Mouse (Mus musculus) layer of hippocampus, adult 18-20 months (tissue): ENCODE results near the gene Prkcd. TPM values are rescaled to one million over a fixed set of nuclear protein-coding genes. Genes with fewer than 3 reads are reported as not detected.
"Not testable (repeated sequence)": the region's sequence is repeated elsewhere in the genome, so short reads cannot be mapped to it uniquely, and the experiment has no call there.

Experiments used
- DNase-seq, 2 experiments: peaks; one replicate each; pipeline ENCODE4 v3.0.0; 2022; ENCODE audit warnings: low spot score in 2 of 2
- total RNA-seq, 2 experiments: library from RNA; stranded (reverse); gene quantifications; 2 replicates each; pipeline ENCODE4 v1.2.3; 2021

Prkcd gene
- total RNA-seq, 2 experiments from 2014 or later: 31.5 to 38.1 TPM

GRCm38 (mm10) chr14:30609499-30609898 lies 16.5 kb downstream of the Prkcd start:
- DNase-seq: no peak

- DNase-seq: no peak
These were observed 17.8 kb downstream of the Prkcd start for GRCm38 (mm10) chr14:30608176-30608575.

DNA sequence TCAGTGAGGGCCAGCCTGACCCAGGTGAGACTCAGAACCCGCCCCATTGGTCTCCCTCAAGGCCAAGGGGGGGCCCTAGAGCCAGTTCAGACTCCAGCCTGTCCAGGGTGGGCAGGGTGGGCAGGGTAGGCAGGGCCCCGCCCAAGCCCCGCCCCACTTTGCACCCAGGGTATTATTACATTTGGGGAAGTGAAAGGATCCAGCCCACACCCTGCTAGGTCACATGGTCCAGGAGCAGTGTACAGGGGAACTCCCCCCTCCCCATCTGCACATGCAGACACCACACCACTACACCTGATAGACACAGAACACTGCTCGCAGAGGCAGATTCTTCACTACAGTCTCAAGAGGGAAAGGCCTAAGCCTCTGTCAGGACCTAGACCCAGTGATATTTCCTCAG lies 18.3 kb downstream of the Prkcd start:
- DNase-seq: no peak

DNA sequence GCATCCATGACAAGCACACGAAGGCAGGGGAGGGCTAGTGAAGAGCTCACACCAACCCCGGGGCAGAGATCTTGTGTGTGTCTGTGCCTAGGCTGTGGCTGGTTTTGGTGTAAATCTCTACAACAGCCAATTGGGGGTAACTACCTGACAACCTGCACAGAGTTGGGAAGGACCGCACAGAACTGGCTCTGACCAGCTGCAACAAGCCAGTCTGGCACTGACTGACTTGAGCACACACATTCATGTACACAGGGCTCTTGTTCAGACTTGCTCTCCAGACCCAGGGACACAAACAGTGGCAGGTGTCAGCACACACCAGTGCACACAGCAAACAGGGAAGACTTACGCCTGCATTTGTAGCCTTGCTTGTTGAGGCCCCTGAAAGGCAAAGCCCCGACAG lies 19.2 kb downstream of the Prkcd start:
- DNase-seq: no peak

DNA sequence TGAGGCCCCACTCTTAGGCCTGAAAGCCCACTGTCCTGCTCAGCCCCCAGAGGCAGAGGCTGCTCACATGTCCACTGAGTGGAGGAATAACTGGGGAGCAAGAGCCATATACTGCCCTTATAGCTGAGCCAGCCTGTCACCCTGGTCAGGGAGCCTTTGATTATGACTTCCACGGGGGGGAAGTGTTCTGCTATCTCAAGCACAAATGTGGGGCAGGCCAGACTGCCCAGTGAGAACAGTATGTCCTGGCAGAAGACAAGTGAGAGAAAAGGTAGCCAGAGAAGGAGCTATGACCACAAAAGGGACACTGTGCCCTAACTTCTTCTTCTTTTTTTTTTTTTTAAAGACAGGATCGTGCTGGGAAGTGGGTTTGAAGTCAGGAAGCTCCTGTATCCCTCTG lies 28.9 kb downstream of the Prkcd start:
- no peak for DNase-seq

GRCm38 (mm10) chr14:30596407-30596806 lies 29.6 kb downstream of the Prkcd start:
- no peak for DNase-seq

DNA sequence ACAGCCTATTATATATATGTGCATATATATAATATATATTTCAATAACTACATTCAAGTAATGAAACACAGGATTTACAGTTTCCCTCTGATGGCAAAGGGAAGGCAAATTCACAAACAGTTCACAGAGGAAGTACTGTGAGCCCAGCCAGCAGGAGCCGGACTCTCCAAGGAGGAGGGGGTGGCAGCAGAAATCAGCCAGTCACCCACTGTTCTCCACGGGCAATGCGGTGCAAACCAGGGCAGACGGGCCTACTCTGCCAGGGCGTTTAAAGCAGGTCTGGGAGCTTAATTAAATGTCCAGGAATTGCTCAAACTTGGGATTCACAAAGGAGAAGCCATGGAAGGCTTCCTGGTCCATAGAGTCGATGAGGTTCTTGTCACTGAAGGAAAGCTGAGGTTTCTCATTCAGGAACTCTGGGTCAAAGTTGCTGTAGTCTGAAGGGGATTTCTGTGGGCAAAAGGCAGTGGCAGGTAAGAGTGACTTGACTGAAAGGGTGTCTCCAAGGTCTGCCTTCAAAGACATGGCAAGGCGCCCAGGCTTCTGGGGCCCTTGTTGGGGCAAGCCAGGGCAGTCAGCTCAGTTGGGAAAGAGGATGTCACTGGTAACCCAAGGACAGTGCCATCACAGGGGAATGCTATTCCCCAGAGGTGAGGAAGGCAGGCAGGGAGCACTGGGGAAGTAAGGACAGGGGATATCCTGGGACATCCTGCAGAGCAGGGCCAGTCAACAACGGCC lies 30.3 kb downstream of the Prkcd start:
- DNase-seq: no peak

DNA sequence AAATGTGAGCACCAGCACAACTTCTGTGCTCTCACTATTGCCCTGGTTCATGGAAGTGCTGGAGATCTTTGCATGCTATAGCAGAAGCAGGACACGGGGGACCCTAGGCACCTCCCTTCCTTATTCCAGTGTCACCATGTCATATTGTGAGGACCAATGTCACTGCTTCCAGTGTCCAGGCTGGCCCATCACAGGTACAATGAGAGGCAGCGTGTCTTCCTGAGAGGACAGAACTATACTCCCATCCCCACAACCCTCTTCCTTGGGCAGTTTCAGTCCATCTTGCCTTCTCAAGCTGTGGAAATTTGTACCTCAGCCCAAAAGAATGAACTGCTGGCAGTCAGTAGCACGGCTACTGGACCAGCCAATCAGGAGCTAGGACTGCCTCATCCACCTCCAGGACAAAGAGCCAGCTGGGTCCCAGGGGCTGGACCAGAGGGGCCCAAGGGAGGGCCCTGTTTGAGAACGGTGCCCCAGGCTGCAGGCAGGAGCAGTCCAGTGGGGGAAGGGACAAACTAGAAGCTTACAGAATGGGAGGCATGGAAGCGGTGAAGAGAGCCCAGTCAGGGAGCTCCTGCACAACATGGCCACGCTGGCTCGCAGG lies 31.8 kb downstream of the Prkcd start:
- peak in 1 of 2 experiments; percentile 21 for DNase-seq

DNA sequence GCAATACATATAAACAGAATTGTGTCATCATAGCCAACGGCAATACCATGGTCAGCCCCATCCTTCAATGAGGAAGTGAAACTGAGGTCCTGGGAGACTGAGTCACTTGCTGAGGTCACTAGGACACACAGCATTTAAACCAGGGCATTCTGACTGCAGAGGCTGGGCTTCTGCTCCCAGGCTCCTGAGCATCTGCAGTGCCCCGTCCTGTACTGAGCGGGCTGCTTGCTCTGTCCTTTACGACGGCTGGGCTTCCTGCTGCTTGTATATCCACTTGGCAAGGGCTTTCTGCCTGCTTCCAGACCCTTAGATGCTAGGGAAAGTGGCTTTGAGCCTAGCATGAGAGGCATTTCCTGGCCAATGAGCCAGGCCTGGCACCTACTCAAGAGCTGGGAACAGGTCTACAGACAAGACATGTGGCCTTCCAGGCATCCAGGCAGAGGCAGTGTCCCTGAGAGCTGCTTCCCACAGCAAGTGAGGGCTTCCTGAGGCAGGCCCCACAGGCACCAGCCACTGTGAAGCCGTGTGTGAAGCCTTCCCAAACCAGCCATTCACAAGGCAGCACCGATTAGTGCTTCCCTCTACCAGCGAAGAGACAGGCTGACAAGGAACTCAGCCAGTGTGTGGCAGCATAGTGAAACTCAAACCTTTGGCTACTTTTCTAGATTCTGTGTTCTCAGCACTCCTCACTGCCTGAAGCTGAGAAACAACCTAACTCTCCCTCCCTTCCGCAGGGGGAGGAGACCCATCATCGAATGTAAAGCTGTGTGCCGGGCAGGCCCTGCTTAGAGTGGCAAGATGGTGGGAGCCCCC lies 32.5 kb downstream of the Prkcd start:
- peak in 1 of 2 experiments; percentile 59 for DNase-seq

GRCm38 (mm10) chr14:30591417-30591816 lies 34.6 kb downstream of the Prkcd start:
- peak; percentile 35 to 76 for DNase-seq

DNA sequence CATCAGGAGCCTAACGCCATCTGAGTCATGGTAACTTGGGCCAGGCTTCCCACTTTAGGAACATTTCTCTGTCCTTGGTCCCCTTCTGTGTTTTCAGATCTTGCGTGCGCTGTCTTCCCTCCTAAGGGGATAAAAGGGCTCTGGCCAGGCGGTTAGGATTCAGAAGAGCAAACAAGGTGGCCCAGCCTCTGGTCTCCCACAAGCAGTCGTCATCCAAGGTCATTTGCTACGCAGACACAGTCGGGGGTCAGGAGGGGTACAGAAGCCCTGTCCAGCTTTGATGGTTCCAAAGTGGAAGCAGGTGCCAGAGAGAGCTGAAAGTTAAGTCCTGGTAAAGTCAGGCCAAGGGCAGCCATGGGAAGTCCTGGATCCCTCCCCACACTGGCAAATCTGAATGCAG lies 35.1 kb downstream of the Prkcd start:
- no peak for DNase-seq

DNA sequence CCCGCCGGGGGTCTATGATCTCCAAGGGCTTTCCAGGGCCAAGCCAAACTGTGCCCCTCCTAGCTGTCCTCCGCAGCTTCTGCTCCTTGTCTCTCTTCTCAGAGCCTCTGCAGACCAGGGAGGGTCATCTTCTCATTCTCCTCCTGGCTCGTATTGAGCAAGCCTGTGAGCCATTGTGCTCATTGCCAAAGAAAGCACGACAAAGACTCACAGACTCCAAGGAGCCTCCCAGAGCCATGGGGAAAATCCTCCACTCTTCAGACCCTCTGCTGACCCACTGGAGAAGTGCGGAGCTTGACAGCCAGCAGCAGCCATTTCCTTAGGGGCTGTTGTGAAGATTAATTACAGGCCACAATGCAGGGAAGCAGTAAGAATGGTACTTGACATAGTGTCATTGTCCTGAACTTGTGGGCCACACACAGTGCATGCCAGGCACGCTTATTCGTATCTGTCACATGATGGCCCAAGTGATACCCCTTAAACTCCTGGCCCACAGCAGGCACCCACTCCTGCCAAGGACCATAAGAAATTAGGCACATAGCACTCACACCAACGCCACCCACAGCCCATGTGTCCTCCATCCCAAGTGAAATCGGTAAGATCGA lies 35.9 kb downstream of the Prkcd start:
- peak in 1 of 2 experiments; percentile 34 for DNase-seq

- no peak for DNase-seq
These were observed 39.1 kb downstream of the Prkcd start for GRCm38 (mm10) chr14:30586780-30587461.

- DNase-seq: no peak
These were observed 40.7 kb downstream of the Prkcd start for GRCm38 (mm10) chr14:30585323-30585722.

- no peak for DNase-seq
These were observed 41.3 kb downstream of the Prkcd start for GRCm38 (mm10) chr14:30584497-30585251.

DNA sequence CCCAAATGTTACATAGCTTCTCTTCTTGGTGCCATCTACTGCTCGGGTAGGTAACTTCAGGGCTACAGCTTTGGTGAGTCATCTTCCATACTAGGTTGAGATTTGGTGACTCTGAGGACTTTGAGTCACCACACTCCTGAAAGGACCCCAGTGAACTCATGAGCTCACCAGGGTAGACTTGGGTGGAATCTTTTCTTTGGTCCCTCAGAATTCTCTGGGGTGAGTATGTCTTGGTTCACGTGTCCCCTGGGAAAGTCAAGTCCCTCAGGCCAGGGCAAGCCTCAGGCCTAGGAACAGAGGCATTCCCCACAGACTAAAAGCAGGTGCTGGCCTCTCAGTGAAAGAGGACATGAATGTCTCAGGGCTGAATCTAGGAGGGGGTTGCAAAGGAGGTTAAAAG lies 41.9 kb downstream of the Prkcd start:
- DNase-seq: no peak

DNA sequence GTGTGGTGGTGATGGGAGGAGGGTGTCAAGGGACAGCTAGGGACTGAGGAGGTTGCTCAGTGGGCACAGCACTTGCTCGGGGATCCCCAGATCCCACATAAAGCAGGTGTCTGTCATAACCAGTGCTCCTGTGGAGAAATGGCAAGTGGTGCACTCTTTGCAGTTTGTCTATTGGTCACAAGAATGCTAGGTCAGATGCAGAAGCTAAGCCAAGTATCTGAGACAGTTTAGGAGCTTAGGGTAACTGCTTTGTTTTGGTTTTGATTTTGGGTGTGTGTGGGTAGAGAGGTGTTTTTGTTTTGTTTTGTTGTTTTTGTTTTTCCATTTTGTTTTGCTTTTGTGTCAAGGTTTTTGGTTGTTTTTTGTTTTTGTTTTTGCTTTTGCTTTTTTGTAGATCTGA lies 44.8 kb downstream of the Prkcd start:
- no peak for DNase-seq

DNA sequence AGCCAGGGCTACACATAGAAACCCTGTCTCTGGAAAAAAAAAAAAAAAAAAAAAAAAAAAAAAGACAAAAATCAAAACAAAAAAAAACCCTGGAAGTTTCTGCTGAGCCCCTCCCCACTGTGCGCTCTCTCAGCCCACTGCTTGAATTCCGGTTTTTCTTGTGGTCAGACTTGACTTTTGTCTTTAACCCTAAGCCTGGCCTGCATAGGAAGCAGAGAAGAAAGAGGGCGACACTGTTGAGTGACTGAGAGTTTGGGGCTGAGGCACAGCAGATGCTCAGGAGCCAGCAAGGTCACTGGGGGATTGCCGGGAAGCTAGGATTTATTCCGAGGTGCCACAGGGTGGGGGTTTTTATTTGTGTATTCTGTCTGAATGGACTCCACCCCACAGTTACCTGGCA lies 46.1 kb downstream of the Prkcd start:
- no peak for DNase-seq

- no peak for DNase-seq
These were observed 46.8 kb downstream of the Prkcd start for GRCm38 (mm10) chr14:30579180-30579579.

- not testable (repeated sequence) for DNase-seq
These were observed 48.5 kb downstream of the Prkcd start for GRCm38 (mm10) chr14:30577303-30578062.
